Mouse (Mus musculus): Measurements from ENCODE around the gene 4930562C15Rik.

4930562C15Rik gene

GRCm38 (mm10) chr16:4862863-4863483 lies 27.8 kb downstream of the 4930562C15Rik start:
- peak in 1 of 2 experiments; percentile 71 for DNase-seq

GRCm38 (mm10) chr16:4863742-4864141 lies 28.5 kb downstream of the 4930562C15Rik start:
- DNase-seq, result no peak

GRCm38 (mm10) chr16:4866101-4866695 lies 31.0 kb downstream of the 4930562C15Rik start:
- DNase-seq, result peak; percentile 80 to 86

GRCm38 (mm10) chr16:4870490-4870889 lies 35.3 kb downstream of the 4930562C15Rik start:
- DNase-seq, result no peak

GRCm38 (mm10) chr16:4871926-4872325 lies 36.7 kb downstream of the 4930562C15Rik start:
- no peak for DNase-seq

- no peak for DNase-seq
Measured at GRCm38 (mm10) chr16:4875198-4876032, 40.2 kb downstream of the 4930562C15Rik start.

- peak; percentile 80 to 85 for DNase-seq
Measured at GRCm38 (mm10) chr16:4876033-4876680, 40.9 kb downstream of the 4930562C15Rik start.

GRCm38 (mm10) chr16:4877195-4877594 lies 42.0 kb downstream of the 4930562C15Rik start:
- no peak for DNase-seq

GRCm38 (mm10) chr16:4877701-4878100 lies 42.5 kb downstream of the 4930562C15Rik start:
- DNase-seq, result no peak

- DNase-seq, result peak in 1 of 2 experiments; percentile 42
Measured at GRCm38 (mm10) chr16:4878192-4878885, 43.1 kb downstream of the 4930562C15Rik start.

- peak in 1 of 2 experiments; percentile 44 for DNase-seq
Measured at GRCm38 (mm10) chr16:4879101-4879707, 44.0 kb downstream of the 4930562C15Rik start.

GRCm38 (mm10) chr16:4879708-4880124 lies 44.5 kb downstream of the 4930562C15Rik start:
- peak; percentile 89 to 90 for DNase-seq

GRCm38 (mm10) chr16:4880136-4880825 lies 45.1 kb downstream of the 4930562C15Rik start, which contains the start of gene Ubald1:
Gene Ubald1 (minus strand): TSS chr16:4880315.
- peak; percentile 97 to 98 for DNase-seq

GRCm38 (mm10) chr16:4881400-4882351 lies 46.5 kb downstream of the 4930562C15Rik start:
- peak; percentile 78 to 80 for DNase-seq

- no peak for DNase-seq
Measured at GRCm38 (mm10) chr16:4884930-4885329, 49.7 kb downstream of the 4930562C15Rik start.

- DNase-seq, result peak; percentile 88 to 89
Measured at GRCm38 (mm10) chr16:4885760-4886689, 50.8 kb downstream of the 4930562C15Rik start, which contains the start of gene Mgrn1. Gene Mgrn1 (plus strand): TSS chr16:4886249.

GRCm38 (mm10) chr16:4886690-4887020 lies 51.4 kb downstream of the 4930562C15Rik start:
- no peak for DNase-seq

- DNase-seq, result no peak
Measured at GRCm38 (mm10) chr16:4890201-4890709, 55.0 kb downstream of the 4930562C15Rik start.

- no peak for DNase-seq
Measured at GRCm38 (mm10) chr16:4892171-4892570, 57.0 kb downstream of the 4930562C15Rik start.

All from kidney, adult 8-10 months (tissue).